Mouse (Mus musculus) heart, postnatal 25 days (tissue): ENCODE results near the gene Tnfaip8l2. TPM values are rescaled to one million over a fixed set of nuclear protein-coding genes. Genes with fewer than 3 reads are reported as not detected.
"Not testable (repeated sequence)": the region's sequence is repeated elsewhere in the genome, so short reads cannot be mapped to it uniquely, and the experiment has no call there.

Experiments
- DNase-seq: peaks from one replicate; pipeline ENCODE4 v3.0.0; 2022; ENCODE audit warnings: low spot score
- intact Hi-C: fragments of 180-260 bp; cut with DNase I; formaldehyde crosslinking; loops from one replicate; pipeline ENCODE4 v1.15.1; 2025
- microRNA-seq: library from miRNA; unstranded; fragments of <30 nt; microRNA quantifications from one replicate; pipeline ENCODE4 v1.2.0, GENCODE M21; 2022
- total RNA-seq, 2 experiments: library from RNA; stranded (reverse); gene quantifications; 2 replicates each; pipeline ENCODE4 v1.2.3; 2021

Tnfaip8l2 gene
- total RNA-seq, 2 experiments from 2014 or later: 2.0 to 2.1 TPM

GRCm38 (mm10) chr3:95124972-95125371, 17.2 kb downstream of the Tnfaip8l2 start:
- intact Hi-C loops: no loop called here
- DNase-seq: no peak

GRCm38 (mm10) chr3:95124246-95124645, 17.9 kb downstream of the Tnfaip8l2 start, which contains the start of gene Tmod4:
Tmod4 (plus strand) TSS chr3:95124476.
- no peak for DNase-seq
- intact Hi-C loops: no loop called here

- intact Hi-C loops: no loop called here
- no peak for DNase-seq
Observed at GRCm38 (mm10) chr3:95121580-95121979, 20.6 kb downstream of the Tnfaip8l2 start.

- intact Hi-C loops: no loop called here
- no peak for DNase-seq
Observed at GRCm38 (mm10) chr3:95117751-95118150, 24.4 kb downstream of the Tnfaip8l2 start.

- no peak for DNase-seq
- intact Hi-C loops: loop anchor here (2.0 kb wide), 1 partner anchor 14 kb away; no protein-coding TSS in a partner anchor
Observed at GRCm38 (mm10) chr3:95112760-95113159, 29.4 kb downstream of the Tnfaip8l2 start.

- intact Hi-C loops: loop anchor here (2.0 kb wide), 1 partner anchor 22 kb away; no protein-coding TSS in a partner anchor
- DNase-seq: peak; percentile 80
Observed at GRCm38 (mm10) chr3:95110911-95111726, 31.0 kb downstream of the Tnfaip8l2 start, which contains the start of gene Vps72. Vps72 (plus strand) TSS chr3:95111022.

- intact Hi-C loops: no loop called here
- no peak for DNase-seq
Observed at GRCm38 (mm10) chr3:95107898-95108297, 34.3 kb downstream of the Tnfaip8l2 start.

GRCm38 (mm10) chr3:95107308-95107707, 34.9 kb downstream of the Tnfaip8l2 start:
- DNase-seq, intact Hi-C loops: not testable (repeated sequence)

GRCm38 (mm10) chr3:95106338-95107117, 35.6 kb downstream of the Tnfaip8l2 start, which contains the start of gene Pip5k1a:
Pip5k1a (minus strand) TSS chr3:95106930.
- intact Hi-C loops: no loop called here
- DNase-seq: peak; percentile 93

GRCm38 (mm10) chr3:95105586-95106337, 36.4 kb downstream of the Tnfaip8l2 start:
- intact Hi-C loops: no loop called here
- DNase-seq: no peak

- intact Hi-C loops: no loop called here
- DNase-seq: no peak
Observed at GRCm38 (mm10) chr3:95105121-95105520, 37.0 kb downstream of the Tnfaip8l2 start.

GRCm38 (mm10) chr3:95100854-95101253, 41.3 kb downstream of the Tnfaip8l2 start:
- no peak for DNase-seq
- intact Hi-C loops: no loop called here

Small RNAs within 50 kb of the gene (microRNA-seq; reads per million reads assigned to microRNA genes)
- gene Mir8099-1: not detected

Other genes with a start within 250 kb of the Tnfaip8l2 start
- 10 to 100 TPM; 93.9 to 98.3 TPM for gene Selenbp1, start 209.3 kb downstream of the Tnfaip8l2 start, total RNA-seq
- gene Rfx5, start 188.3 kb downstream of the Tnfaip8l2 start, total RNA-seq: 1 to 10 TPM; 6.2 to 6.9 TPM
- 10 to 100 TPM; 25.3 to 27.0 TPM for gene Pi4kb, start 167.6 kb downstream of the Tnfaip8l2 start, total RNA-seq
- gene Zfp687, start 126.9 kb downstream of the Tnfaip8l2 start, total RNA-seq: 10 to 100 TPM; 10.8 to 11.1 TPM
- gene Psmd4, start 99.7 kb downstream of the Tnfaip8l2 start, total RNA-seq: 100 to 1,000 TPM; 119 to 129 TPM
- 10 to 100 TPM; 14.2 to 15.2 TPM for gene Pip5k1a, start 35.4 kb downstream of the Tnfaip8l2 start, total RNA-seq
- 10 to 100 TPM; 31.3 to 32.2 TPM for gene Vps72, start 31.3 kb downstream of the Tnfaip8l2 start, total RNA-seq
- gene Tmod4, start 17.9 kb downstream of the Tnfaip8l2 start, total RNA-seq: 10 to 100 TPM; 17.3 to 24.5 TPM
- 10 to 100 TPM; 28.3 to 31.4 TPM for gene Scnm1, start 8.3 kb downstream of the Tnfaip8l2 start, total RNA-seq
- gene Lysmd1, start 8.3 kb downstream of the Tnfaip8l2 start, total RNA-seq: 1 to 10 TPM; 6.7 to 7.9 TPM
- gene Sema6c, start 18.1 kb upstream of the Tnfaip8l2 start, total RNA-seq: 1 to 10 TPM; 7.3 to 9.4 TPM
- 10 to 100 TPM; 12.7 to 14.1 TPM for gene Gabpb2, start 75.6 kb upstream of the Tnfaip8l2 start, total RNA-seq
- 10 to 100 TPM; 19.9 to 26.0 TPM for gene Cdc42se1, start 86.4 kb upstream of the Tnfaip8l2 start, total RNA-seq
- 1 to 10 TPM; 6.6 to 7.5 TPM for gene Mllt11, start 89.8 kb upstream of the Tnfaip8l2 start, total RNA-seq
- gene Gm128, start 99.2 kb upstream of the Tnfaip8l2 start, total RNA-seq: not detected
- not detected for gene Bnipl, start 108.8 kb upstream of the Tnfaip8l2 start, total RNA-seq
- 10 to 100 TPM; 20.2 to 23.4 TPM for gene Mindy1, start 139.0 kb upstream of the Tnfaip8l2 start, total RNA-seq
- 10 to 100 TPM; 22.1 to 22.8 TPM for gene Prune1, start 139.7 kb upstream of the Tnfaip8l2 start, total RNA-seq
- under 1 TPM; 0.52 to 0.59 TPM for gene Anxa9, start 164.8 kb upstream of the Tnfaip8l2 start, total RNA-seq
- gene Cers2, start 172.4 kb upstream of the Tnfaip8l2 start, total RNA-seq: 10 to 100 TPM; 35.9 to 40.4 TPM
- 10 to 100 TPM; 11.2 to 11.4 TPM for gene Setdb1, start 214.8 kb upstream of the Tnfaip8l2 start, total RNA-seq